Mouse (Mus musculus) adrenal gland, postnatal 4 days (tissue): ENCODE data around the gene Sap25. TPM values are rescaled to one million over a fixed set of nuclear protein-coding genes. Genes with fewer than 3 reads are reported as not detected.
A peak's percentile ranks its signal among the peaks of the same experiment; 100 is the strongest.

Experiments used
- DNase-seq, 2 experiments: peaks; one replicate each; pipeline ENCODE4 v3.0.0; 2021 to 2022; ENCODE audit warnings: low spot score in 2 of 2, mixed read lengths in 2 of 2
- total RNA-seq, 2 experiments: library from RNA; stranded (reverse); gene quantifications; 2 replicates each; pipeline ENCODE4 v1.2.3; 2021

The Sap25 gene
- total RNA-seq, 2 experiments from 2014 or later, result 8.3 to 8.9 TPM

GRCm38 (mm10) chr5:137660064-137660688 is 19.0 kb downstream of the Sap25 start:
- peak in 1 of 2 experiments; percentile 41 for DNase-seq

- no peak for DNase-seq
Measured at GRCm38 (mm10) chr5:137663057-137663456, 21.9 kb downstream of the Sap25 start.

- DNase-seq, result no peak
Measured at GRCm38 (mm10) chr5:137668971-137669370, 27.8 kb downstream of the Sap25 start.

- DNase-seq, result no peak
Measured at GRCm38 (mm10) chr5:137670240-137670639, 29.1 kb downstream of the Sap25 start.

GRCm38 (mm10) chr5:137671443-137672240 is 30.5 kb downstream of the Sap25 start:
- peak; percentile 21 to 72 for DNase-seq

GRCm38 (mm10) chr5:137672361-137672760 is 31.2 kb downstream of the Sap25 start:
- no peak for DNase-seq

GRCm38 (mm10) chr5:137673015-137673414 is 31.9 kb downstream of the Sap25 start:
- no peak for DNase-seq

- DNase-seq, result no peak
Measured at GRCm38 (mm10) chr5:137674786-137675185, 33.7 kb downstream of the Sap25 start.

GRCm38 (mm10) chr5:137677859-137678258 is 36.7 kb downstream of the Sap25 start:
- DNase-seq, result no peak

GRCm38 (mm10) chr5:137678736-137679135 is 37.6 kb downstream of the Sap25 start:
- no peak for DNase-seq

- no peak for DNase-seq
Measured at GRCm38 (mm10) chr5:137679726-137680125, 38.6 kb downstream of the Sap25 start.

GRCm38 (mm10) chr5:137682526-137682925 is 41.4 kb downstream of the Sap25 start:
- no peak for DNase-seq

GRCm38 (mm10) chr5:137683388-137684293 is 42.5 kb downstream of the Sap25 start:
- DNase-seq, result no peak

GRCm38 (mm10) chr5:137684294-137685123 is 43.4 kb downstream of the Sap25 start, which contains the start of gene Agfg2:
Gene Agfg2 (minus strand): TSS chr5:137684726.
- peak; percentile 91 to 95 for DNase-seq

- no peak for DNase-seq
Measured at GRCm38 (mm10) chr5:137685653-137686052, 44.5 kb downstream of the Sap25 start.

GRCm38 (mm10) chr5:137686127-137686790 is 45.1 kb downstream of the Sap25 start:
- DNase-seq, result no peak

GRCm38 (mm10) chr5:137689974-137690373 is 48.8 kb downstream of the Sap25 start:
- no peak for DNase-seq

- DNase-seq, result no peak
Measured at GRCm38 (mm10) chr5:137690531-137690930, 49.4 kb downstream of the Sap25 start.

- no peak for DNase-seq
Measured at GRCm38 (mm10) chr5:137691881-137692280, 50.7 kb downstream of the Sap25 start.
